Mouse (Mus musculus) B cell, adult 2 months (primary cell): ENCODE measurements around the gene Erc2.

ENCODE experiments used
- DNase-seq, 2 experiments: peaks; one replicate each; pipeline ENCODE4 v3.0.0; 2022

The Erc2 gene

DNA sequence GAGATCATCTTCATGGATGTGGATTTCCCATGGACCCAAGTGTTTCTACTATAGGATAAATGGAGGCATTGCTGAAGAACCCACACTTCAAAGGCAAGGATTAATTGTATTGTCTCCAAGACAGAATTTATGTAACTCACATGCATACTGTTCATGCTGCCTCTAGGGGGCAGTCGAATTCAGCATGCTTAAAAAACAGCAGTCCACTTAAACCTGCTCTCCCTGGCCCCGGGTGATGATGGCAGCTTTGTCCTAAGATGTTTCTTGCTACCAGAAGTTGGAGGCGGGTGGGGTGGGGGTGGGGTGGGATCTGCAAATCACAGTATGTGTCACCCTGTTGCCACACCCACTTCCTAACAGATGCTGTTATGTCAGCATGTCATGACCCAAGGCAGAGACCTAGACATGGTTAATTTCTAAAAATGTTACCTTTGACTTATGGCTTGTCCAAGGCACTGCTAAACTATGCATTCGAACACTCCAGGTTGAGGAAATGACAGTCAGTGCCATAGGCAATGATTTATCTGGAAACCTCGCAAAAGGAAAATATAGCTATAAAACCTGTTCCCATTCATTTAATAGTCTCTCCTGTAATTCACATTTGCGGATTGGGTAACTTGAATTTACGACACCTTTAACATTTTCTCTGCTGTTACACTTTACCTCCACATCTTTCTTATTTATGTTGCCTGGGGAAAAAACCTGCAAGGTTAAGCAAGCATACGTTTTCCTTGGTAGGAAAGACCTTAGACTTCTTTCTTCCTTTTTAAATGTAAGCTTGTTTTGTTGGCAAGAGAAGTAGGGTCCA is 467.6 kb downstream of the Erc2 start:
- no peak for DNase-seq

DNA sequence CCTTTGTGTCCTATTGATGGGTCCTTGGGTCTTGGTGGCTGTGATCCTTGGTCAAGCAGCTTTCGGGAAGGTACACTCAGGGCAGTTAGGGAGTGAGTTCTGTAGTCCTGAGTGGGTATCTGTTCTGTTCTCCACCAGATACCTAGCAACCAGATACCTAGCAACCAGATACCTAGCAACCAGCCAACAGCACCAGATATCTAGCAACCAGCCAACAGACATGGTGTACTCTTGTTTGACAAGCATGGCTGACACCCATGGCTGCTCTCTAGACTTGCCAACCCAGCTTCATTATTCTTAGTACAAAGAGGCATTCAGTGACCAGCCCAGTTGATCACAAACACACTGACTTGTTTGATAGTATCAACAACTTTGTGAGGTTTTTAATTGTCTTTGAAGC is 469.1 kb downstream of the Erc2 start:
- DNase-seq: no peak

DNA sequence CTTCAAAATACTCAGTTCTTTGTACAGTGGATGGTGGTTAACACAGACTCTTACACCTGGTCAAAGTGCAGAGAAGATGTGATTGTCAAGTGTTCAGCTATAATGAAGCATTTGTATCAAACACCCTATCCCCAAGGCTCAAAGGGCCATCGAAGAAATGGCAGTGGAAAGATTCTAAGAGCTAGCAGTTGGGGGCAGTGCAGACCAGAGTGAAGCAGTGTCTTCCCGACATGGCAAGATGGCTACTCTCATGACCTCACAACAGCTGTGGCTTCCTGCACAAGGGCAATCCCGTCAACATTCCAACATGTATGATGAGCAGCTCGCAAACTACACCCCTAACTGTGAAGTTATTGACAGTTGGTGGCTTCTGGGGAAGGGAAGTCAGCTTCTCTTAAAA is 471.0 kb downstream of the Erc2 start:
- no peak for DNase-seq

DNA sequence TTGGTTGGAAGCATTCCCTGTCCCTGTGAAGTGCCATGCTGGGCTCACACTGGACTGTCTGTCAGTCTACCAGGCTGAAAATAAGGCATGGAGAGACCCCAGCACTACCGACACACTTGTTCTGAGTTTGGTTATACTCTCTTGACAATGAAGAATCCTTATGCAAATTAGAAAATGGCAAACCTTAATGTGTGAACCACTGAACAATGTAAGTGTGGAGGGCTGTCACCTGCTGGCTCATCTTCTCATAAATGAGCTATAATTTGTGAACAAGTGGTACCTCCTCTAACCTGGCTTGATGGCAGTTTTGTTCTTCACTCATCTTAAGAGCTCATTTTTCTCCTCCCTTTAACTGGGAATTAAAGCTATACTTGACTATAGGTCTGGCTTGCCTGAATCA is 471.7 kb downstream of the Erc2 start:
- DNase-seq: no peak

DNA sequence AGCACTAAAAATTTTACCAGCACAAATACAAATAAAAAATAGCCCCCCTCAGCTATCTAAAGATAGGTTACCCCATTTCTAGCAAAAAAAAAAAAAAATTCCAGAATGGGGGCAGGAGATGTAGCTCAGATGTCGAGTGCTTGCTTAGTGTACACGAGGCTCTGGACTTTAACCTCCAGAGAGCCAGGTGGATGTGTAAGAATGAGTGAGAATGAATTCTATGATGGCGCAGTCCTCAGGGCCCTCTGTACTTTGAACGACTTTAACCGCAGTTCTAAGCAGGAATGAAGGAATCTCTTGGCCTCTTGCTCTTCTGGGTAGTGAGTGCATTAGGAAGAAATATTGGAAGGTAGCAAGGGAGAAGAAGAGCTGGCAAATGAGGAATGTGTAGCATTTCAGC is 476.9 kb downstream of the Erc2 start:
- no peak for DNase-seq

DNA sequence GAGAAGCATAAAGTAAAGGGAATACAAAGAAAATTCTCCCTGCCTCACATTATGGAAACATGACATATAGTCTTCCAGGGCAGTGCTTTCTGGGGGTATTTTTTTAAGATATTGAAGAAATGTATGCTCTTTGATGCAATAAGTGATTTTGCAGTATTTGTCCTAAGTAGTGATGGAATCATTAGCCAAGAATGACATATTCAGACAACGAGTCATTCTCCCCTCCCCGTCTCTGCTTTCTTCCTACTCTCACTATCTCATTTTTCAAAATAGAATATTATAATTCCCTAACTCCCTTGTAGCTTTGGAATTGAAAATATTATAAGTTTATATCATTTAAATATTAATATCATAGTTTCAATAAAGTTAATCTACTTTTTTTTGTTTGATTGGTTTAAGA is 490.9 kb downstream of the Erc2 start:
- DNase-seq: no peak

DNA sequence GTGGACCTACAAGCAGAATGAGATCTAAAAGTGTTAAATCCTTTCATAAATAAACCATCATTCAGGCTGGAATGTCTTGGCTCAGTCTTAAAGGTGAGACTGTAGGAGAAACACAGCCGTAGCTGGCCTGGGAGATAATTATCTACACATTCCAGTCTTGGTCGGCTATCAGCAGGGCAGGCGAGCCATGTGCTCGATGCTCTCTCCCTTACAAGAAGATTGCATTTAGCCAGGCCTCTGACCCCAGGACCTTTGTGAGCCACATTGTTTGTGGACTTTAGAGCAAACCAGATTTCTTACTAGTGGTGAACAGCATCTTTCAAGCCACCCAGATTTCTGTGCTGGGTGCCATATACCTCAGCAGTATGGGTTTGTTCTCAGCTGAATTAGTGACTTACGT is 498.6 kb downstream of the Erc2 start:
- no peak for DNase-seq

DNA sequence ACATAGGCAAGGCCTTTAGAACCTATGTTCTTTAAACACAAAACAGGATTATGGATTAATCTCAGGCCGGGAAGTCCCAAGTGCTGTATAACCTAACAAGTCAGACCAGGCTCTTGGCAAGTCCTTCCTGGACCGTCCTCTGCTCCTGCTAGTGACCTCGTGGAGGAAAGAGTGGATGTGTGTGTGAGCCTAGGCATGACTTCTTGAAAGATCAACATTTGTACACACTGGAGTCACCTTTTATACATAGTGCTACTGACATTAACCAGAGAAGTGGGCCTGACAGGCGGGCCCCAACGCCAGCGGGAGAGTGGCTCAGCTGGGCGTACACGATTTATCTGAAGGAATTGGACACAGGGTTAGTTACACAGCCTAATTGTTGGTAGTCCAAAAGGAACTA is 504.6 kb downstream of the Erc2 start:
- DNase-seq: no peak

DNA sequence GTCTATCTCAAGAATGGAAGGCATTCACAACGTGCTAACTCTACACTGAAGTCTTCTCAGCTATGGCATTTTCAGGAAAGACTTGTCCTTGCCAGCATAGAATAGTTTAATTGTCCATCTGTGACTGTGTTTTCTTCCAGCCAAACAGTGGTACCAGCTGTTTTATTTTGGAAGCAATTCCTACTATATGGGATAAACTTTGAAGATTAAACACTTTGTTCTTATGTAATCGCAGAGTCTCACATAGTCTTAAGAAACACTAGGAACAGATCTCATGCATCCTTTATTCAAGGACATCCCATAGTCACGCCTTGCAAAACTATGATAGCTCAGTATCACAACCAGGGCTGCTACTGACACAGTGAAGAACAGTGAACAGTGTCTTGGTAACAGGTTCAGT is 506.8 kb downstream of the Erc2 start:
- no peak for DNase-seq

DNA sequence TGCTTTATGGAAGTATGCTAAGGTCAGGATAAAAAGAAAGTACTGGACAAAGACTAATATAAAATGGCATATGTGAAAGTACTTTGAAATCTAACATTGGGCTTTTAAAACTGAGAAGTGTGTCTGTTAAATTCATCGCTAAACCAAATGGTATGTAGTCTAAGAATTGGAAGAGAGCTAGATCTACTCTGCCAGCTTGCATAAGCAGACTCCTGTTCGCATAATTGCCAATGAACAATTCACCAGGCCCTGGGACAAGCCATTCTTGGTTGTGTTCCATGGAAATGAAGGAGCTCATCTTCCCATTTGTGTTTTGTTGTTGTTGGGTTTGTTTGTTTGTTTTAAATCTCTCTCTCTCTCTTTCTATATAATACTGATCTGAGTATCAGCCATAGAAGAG is 521.8 kb downstream of the Erc2 start:
- no peak for DNase-seq

DNA sequence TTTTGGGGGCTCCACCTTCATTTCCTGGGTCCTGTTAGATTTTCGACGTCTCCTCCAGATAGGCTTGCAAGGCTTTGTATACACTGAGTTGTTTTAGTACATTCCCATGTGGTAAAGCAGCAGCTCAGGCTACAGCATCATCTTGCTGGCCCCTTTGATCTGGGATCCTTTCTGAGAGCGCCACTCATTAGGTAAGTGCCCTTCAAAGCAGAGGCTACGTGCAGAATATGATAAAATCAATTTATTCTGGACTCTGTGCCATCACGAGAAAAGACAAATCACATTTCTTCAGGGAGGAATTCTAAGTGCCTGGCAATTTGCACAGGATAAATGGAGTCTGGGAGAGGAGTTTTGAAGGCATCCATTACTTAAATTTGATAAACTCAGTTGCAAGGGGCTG is 525.0 kb downstream of the Erc2 start:
- DNase-seq: no peak

DNA sequence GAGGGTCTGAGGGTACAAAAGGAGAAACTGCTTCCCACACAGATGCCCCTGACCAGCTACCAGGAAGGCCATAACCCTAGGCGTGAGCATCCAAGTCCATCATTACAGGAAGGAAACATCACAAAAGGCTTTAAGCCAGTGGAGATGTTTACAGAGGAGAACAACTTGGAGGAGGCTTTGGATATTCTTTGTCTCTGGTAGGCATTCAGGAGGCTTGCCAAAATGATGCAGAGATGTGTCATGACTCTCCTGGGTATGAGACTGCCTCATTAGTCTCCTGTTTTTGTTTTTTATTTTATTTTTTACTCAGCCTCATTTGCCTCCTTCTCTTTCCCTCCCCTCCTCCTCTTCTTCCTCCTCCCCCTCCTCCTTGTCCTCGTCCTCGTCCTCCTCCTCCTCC is 528.7 kb downstream of the Erc2 start:
- DNase-seq: no peak

DNA sequence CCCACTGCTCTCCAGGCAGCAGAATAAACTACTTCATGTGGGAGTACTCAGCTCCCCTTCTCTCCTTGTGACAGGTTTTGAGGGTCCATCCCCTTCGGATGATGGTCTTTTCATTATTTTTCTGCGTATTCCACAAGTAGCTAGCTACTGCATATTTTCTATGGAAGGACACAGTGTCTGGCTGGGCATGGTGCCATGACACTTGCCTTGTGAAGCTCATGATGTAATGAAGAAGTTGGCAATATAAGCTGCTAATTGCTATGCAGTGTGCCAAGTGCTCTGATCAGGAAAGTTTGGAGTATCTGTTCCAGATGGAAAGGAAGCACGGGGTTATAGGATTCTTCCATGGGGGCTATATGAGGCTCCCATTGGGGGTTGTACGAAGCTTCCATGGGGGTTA is 533.5 kb downstream of the Erc2 start:
- DNase-seq: no peak

DNA sequence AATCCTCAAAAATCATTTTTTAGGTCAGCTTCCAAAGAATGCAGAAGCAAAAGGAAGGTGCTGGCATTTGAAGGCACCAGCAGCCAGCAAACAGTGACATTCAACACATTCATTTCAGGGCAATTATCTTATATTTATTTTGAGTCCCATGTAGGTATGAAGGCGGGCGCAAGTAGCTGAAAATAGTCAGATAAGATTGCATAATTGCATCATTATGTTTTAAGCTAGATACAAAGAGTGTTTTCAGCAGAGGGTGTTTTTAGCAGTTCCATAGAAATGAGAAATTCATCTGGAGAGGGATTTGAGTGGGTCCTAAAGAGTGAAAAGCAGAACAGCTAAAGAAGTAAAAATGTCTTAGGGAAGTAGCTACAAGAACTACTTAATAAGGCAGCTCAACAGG is 538.6 kb downstream of the Erc2 start:
- no peak for DNase-seq

DNA sequence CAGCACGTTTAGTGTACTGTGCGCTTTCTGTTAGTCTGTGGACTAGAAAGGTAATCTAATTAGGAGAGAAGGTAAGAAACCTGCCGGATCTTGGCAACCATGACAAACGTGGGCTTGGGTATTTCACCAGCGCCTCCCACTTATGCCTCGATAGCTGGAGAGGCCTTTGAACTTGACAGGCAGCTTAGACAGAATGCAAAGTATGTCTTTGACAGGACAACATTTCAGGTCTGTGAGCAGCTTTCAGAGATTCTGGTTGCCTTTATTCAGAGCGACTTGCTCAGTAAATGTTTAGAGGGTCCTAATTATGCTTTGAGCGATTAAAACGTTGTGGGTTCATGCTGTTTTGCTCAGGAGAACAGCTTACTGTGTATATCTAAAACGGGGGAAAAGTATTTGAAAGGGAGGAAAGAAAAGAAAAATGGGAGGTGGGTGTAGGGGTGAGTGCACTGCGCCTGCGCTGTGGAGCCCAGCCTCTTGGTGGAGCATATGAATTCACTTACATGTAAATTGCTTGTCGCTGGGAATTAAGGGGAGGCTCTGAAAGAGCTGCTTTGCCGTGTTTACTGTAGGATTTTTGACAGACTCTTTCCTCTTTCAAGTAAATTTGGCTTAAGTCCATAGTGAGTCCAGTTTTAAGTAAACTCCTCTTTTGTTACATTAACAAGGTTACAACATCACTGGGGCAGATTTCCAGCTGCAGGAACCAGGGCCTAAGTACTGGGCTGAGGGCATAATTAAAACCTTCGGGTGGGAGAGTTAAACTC is 542.6 kb downstream of the Erc2 start:
- DNase-seq: no peak

DNA sequence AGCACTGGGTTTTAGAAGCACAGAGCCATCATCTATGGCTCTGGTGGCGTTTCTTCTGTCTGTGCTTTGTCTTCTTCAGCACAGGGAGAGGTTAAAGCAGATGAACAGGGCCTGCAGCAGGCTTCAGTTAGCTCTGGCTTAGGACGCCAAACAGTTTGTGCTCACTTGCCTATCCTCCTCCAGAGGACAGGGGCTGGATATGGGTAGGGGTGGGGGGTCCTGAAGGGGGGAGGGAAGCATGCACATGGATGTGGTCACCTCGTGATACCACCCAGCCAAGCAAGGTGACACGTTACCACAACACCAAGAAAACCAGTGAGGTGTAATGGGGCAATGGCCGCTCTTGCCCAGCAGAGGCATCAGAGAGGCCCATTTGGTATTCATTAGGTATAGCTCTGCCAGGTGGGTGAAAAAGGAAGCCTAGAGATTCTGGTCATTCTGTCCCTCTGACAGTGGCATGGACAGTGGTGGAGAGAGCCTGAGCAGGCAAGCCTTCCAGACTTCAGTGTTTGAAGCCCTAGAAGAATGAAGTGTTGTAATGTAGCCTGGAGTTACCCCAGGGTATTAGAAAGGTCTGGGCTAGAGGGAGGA is 543.5 kb downstream of the Erc2 start:
- no peak for DNase-seq

DNA sequence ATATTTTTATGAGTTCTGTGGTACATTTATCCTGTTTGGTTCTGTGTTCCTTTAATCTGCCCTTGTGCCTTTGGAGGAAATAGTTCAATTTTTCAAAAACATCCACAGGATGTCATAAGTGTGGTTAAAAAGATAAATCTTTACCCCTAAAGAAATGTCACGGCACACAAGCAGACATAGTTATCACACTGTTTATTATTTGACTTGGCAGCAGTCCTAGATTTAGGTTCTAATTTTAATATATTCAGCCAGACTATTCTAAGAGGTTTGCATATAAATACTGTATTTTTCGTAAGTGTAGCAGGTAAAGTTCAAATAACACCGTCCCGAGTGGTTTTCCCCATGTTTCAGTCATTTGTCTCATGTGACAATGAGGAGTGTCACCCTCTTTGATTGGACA is 548.5 kb downstream of the Erc2 start:
- DNase-seq: no peak

DNA sequence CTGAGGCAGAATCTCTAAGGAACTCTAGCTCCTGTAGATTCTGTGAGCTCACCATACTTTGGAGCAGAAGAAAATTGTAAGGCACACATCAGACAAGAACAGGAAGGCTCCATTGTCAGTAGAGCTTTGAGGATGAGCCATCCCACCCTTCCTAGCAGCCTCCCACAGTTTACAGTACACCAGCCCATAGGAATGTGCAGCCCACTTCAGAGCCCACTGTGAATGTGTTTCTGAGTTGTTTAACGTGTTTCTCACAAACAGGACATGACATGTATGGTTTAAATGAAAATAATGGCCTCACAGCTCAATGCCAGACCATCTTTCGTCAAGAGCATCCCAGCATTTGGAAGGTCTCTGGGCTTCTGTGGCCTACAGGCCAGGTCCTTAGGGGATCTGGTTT is 549.1 kb downstream of the Erc2 start:
- DNase-seq: no peak

DNA sequence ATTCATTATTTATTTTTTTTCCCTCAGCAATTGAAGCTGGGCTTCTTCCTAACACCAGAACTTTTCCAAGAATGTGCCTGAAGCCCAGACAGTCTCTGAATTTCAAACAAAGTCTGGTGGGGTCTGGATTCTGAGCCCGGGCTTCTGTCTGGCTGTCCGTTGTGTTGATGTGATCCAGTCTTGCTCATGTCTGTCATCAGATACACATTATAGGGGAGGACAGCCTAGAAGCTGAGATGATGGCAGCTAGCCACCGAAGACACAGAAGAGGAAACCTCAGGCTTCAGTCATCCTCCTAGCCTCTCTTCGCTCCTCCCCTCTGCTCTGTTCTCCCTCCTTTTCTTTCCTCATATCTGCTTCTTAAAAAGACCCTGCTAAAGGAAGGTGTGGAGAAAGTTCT is 551.5 kb downstream of the Erc2 start:
- DNase-seq: no peak

DNA sequence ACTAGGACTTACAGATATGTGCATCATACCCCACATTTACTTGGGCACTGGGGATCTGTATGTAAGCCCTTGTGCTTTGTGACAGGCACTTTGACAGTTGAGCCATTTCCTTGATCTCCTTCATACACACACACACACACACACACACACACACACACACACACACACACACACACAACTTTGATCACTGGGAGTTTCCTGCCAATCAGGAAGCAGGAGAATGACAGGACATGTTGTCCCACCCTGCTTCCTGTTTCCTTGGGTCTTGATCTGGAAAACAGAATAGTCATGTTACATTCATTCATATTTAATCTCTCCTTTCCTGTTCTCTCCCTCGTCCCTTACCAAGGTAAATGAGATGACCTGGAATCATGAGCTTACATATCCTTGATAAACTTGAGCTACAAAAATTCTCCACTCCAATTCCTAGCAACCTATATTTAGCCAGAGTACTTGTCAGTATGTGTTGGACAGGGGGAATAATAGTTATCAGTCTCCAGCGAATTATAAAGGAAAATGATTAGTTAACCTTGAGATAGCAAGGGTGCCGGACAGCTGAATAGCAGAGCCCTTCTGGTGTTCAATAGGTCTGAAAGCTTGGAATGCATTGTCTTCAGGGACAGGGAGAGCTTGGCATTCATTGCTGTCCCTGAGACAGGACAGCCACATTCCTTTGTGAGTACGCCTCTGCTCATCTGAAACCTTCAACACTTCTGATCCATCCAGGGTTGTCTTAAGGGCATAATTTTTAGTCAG is 559.0 kb downstream of the Erc2 start:
- DNase-seq: no peak

DNA sequence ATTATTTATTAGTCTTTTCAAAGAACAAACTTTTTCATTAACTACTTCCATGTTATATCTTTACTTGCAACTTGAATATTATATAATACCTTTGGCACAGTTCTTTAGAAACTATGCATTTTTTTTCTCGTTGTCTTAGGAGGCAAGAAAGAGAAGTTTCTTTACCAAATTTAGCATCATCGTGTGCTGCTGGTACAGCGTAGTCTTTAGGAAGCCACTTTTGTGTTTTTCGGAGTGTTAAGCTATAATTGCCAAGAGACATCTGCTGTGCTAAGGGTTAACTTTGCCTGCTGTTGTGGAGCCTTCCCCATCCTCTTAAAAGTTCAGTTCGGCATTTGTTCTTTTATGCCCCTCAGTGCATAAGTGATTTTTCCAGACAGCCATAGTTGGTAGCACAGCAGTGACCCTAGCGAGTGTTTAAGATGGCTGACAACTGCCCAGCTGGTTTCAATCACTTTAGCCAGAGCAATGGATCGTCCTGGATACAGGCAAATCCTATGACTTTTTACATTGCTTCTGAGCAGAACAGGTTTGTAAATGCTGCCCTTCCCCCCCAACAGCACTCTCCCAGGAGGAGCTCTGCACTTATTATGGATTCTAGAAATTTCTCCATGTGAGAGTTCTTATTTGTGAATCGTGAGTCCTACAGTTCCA is 570.6 kb downstream of the Erc2 start:
- no peak for DNase-seq

DNA sequence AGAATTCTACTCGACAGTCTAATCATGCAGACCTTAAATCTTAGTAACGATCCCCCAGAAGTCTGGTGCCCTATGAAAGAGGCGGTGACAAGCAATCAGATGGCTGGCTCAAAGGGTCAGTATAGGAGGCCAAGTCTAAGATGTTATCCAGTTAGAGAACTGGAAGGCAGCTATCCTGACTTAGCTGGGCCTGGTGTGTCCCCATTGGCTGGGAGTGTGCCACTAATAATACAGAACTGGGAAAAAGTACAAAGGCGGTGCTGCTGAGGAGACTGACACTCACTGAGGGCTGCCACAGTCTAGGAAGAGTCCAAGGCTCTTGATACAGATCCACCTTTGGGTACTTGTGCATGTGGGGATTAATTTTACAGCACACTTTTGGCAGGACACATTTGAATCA is 581.6 kb downstream of the Erc2 start:
- DNase-seq: no peak

DNA sequence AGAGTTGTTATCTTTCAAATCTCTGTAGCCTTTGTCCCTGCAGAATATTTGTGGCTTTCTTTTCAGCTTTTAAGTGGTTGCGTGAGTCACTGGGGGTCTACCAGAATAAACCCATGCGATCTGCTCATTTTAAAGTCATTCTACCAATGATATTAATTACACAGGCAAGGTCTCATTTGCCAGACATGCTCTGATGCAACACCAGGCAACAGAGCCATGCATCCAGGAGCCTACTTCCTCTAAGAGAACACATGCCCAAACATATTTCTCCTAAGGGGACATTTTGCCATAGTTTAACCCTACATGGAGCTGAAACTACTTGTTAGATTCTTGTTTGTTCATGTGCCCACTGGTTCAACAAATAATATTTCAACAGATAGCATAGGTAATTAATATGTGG is 584.1 kb downstream of the Erc2 start:
- no peak for DNase-seq
